Mouse (Mus musculus) CH12.LX (cell line): Measurements from ENCODE around the gene Tktl2.

ENCODE experiments used
- CTCF ChIP-seq, 2 experiments: IDR thresholded peaks in 1 of 2; conservative IDR thresholded peaks in 1 of 2; 2 replicates each; pipeline ENCODE4 v1.5.1; 2011 to 2012; ENCODE audit warnings: low read depth in 2 of 2, low read length in 2 of 2, improper control_type of control experiment in 1 of 2, inconsistent platforms in 1 of 2, mild to moderate bottlenecking in 1 of 2, moderate library complexity in 1 of 2
- E2F4 ChIP-seq: IDR thresholded peaks from 2 replicates; pipeline ENCODE4 v1.6.1; 2011; ENCODE audit warnings: low read depth, low read length, improper control_type of control experiment; ENCODE audit not compliant: insufficient replicate concordance
- EP300 ChIP-seq: IDR thresholded peaks from 2 replicates; pipeline ENCODE4 v1.6.1; 2011; ENCODE audit warnings: low read length, improper control_type of control experiment
- MAZ ChIP-seq: IDR thresholded peaks from 2 replicates; pipeline ENCODE4 v1.6.1; 2012; ENCODE audit warnings: low read depth, mild to moderate bottlenecking, inconsistent platforms, low read length, improper control_type of control experiment, moderate library complexity
- UBTF ChIP-seq: IDR thresholded peaks from 2 replicates; pipeline ENCODE4 v1.6.1; 2012; ENCODE audit warnings: low read depth, mild to moderate bottlenecking, inconsistent platforms, low read length, improper control_type of control experiment, moderate library complexity

- TF ChIP-seq E2F4 (no peak), CTCF (conservative IDR thresholded peaks at IDR 0.05 in 1 of 2, IDR thresholded peaks at IDR 0.05 in 1 of 2; ENCODE audit: low read depth in 2 of 2, low read length in 2 of 2) (no peak), MAZ (no peak), EP300 (no peak), UBTF (no peak)
These were observed 17.1 kb upstream of the Tktl2 start for GRCm38 (mm10) chr8:66494496-66494895.
